Mouse (Mus musculus) small intestine, adult 2 months (tissue): ENCODE data around the gene Mut.

ENCODE experiments used
- CTCF ChIP-seq: fragments of 200-500 bp; IDR thresholded peaks from 2 replicates; pipeline ENCODE4 v1.5.1; 2012; ENCODE audit warnings: low read depth, mild to moderate bottlenecking, control low read depth, inconsistent platforms, low read length, moderate library complexity, mixed read lengths; ENCODE audit not compliant: insufficient replicate concordance, insufficient read length; ENCODE audit errors: extremely low read depth
- POLR2A ChIP-seq: fragments of 200-500 bp; IDR thresholded peaks from 2 replicates; pipeline ENCODE4 v1.6.1; 2012; ENCODE audit warnings: low read depth, mild to moderate bottlenecking, control low read depth, inconsistent platforms, low read length, moderate library complexity

DNA sequence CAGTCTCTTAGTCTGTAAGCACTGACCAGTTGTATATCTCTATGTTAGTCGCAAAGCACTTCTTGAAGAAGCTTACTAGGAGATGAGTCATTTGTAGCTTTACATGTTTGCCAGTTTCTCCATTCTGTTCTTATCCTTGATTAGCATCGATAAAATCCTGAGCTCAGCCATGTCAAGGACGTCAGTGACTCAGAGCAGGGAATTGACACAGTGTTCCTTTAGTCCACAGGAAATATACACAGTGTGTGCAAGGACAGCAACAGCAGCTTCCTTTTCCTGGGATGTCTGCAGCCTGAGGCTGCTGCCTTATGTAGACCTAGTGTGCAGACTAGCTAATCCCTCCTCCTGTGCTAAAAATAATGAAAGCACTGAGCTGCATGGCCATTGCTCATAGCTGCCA lies 14.0 kb downstream of the Mut start:
- TF ChIP-seq CTCF, result no peak
- TF ChIP-seq POLR2A, result no peak
